Mouse (Mus musculus): ENCODE measurements at regions not wholly inside any gene's neighbourhood (a gene's known extent, or its start where the extent isn't known, plus 50 kb on each side); places are given as distances from the start of the nearest gene placed in this dataset.

- no peak for DNase-seq (ENCODE audit: low spot score in 2 of 2)
These were observed 201.8 kb downstream of the Sptssa start for GRCm38 (mm10) chr12:54454606-54455005.

GRCm38 (mm10) chr12:54453343-54453742 lies 203.0 kb downstream of the Sptssa start:
- no peak for DNase-seq (ENCODE audit: low spot score in 2 of 2)

GRCm38 (mm10) chr12:54450369-54450768 lies 206.0 kb downstream of the Sptssa start:
- no peak for DNase-seq (ENCODE audit: low spot score in 2 of 2)

- no peak for DNase-seq (ENCODE audit: low spot score in 2 of 2)
These were observed 208.2 kb downstream of the Sptssa start for GRCm38 (mm10) chr12:54448221-54448620.

GRCm38 (mm10) chr12:54447354-54447753 lies 209.0 kb downstream of the Sptssa start:
- no peak for DNase-seq (ENCODE audit: low spot score in 2 of 2)

GRCm38 (mm10) chr12:54446356-54446755 lies 210.0 kb downstream of the Sptssa start:
- DNase-seq (ENCODE audit: low spot score in 2 of 2): no peak

- no peak for DNase-seq (ENCODE audit: low spot score in 2 of 2)
These were observed 212.0 kb downstream of the Sptssa start for GRCm38 (mm10) chr12:54444416-54444815.

- peak in 1 of 2 experiments; percentile 9 for DNase-seq (ENCODE audit: low spot score in 2 of 2)
These were observed 213.1 kb downstream of the Sptssa start for GRCm38 (mm10) chr12:54443285-54443684.

- DNase-seq (ENCODE audit: low spot score in 2 of 2): no peak
These were observed 214.0 kb downstream of the Sptssa start for GRCm38 (mm10) chr12:54442408-54442807.

GRCm38 (mm10) chr12:54440851-54441593 lies 215.4 kb downstream of the Sptssa start:
- DNase-seq (ENCODE audit: low spot score in 2 of 2): no peak

- DNase-seq (ENCODE audit: low spot score in 2 of 2): no peak
These were observed 217.6 kb downstream of the Sptssa start for GRCm38 (mm10) chr12:54438793-54439192.

GRCm38 (mm10) chr12:54425236-54425635 lies 221.6 kb upstream of the Egln3 start:
- no peak for DNase-seq (ENCODE audit: low spot score in 2 of 2)

- no peak for DNase-seq (ENCODE audit: low spot score in 2 of 2)
These were observed 211.2 kb upstream of the Egln3 start for GRCm38 (mm10) chr12:54414829-54415228.

- no peak for DNase-seq (ENCODE audit: low spot score in 2 of 2)
These were observed 210.5 kb upstream of the Egln3 start for GRCm38 (mm10) chr12:54414201-54414600.

GRCm38 (mm10) chr12:54410038-54410605 lies 206.5 kb upstream of the Egln3 start:
- no peak for DNase-seq (ENCODE audit: low spot score in 2 of 2)

- no peak for DNase-seq (ENCODE audit: low spot score in 2 of 2)
These were observed 205.2 kb upstream of the Egln3 start for GRCm38 (mm10) chr12:54408906-54409305.

GRCm38 (mm10) chr12:54407301-54407896 lies 203.7 kb upstream of the Egln3 start:
- no peak for DNase-seq (ENCODE audit: low spot score in 2 of 2)

GRCm38 (mm10) chr12:54405066-54405465 lies 201.4 kb upstream of the Egln3 start:
- DNase-seq (ENCODE audit: low spot score in 2 of 2): peak; percentile 36 to 73

- no peak for DNase-seq (ENCODE audit: low spot score in 2 of 2)
These were observed 198.9 kb upstream of the Egln3 start for GRCm38 (mm10) chr12:54402591-54402990.

- no peak for DNase-seq (ENCODE audit: low spot score in 2 of 2)
These were observed 198.0 kb upstream of the Egln3 start for GRCm38 (mm10) chr12:54401665-54402064.

- DNase-seq (ENCODE audit: low spot score in 2 of 2): no peak
These were observed 196.4 kb upstream of the Egln3 start for GRCm38 (mm10) chr12:54400084-54400483.

GRCm38 (mm10) chr12:54398080-54398479 lies 194.4 kb upstream of the Egln3 start:
- DNase-seq (ENCODE audit: low spot score in 2 of 2): no peak

- DNase-seq (ENCODE audit: low spot score in 2 of 2): no peak
These were observed 193.3 kb upstream of the Egln3 start for GRCm38 (mm10) chr12:54396952-54397351.

Data from gastrocnemius, adult 8-10 months (tissue).